Comparison of ENCODE assay signal across 9 mouse cellular contexts in the genomic region with DNA sequence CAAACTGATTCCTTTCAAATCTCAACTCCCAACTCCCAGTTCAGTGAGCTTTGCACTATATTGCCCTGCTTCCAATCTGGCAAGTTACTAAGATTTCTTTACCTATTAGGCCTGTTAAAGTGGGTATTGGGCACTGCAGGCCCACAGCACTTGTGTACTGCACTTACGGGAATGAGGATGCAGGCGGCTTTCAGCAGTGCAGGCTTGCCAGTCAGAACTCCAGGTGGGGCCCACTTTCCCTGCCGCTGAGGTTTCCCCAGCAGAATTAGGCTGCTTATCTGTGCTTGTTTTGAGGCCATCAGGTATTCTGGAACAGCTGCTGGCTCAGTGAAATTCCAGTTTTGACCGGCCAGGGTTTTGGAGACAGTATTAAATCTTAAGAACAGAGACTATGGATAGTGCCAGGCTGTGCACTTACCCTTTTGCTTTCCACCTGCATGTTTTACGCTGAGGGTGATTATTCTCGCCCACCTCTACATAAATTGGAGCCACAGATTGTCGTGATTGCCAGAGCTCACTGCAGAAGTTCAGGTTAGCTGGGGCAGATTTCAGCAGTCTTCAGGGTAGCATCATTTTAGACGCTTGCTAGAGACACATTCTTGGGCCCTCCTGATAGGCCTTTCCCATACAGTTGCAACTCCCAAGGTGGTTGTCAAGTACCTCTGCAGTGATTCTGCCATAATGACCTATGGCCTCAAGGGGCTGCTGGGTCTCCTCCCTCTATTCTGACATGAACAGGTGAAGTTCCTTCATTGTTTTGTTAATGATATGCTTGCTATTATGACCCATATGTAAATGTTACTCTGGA. TPM values are rescaled to one million over a fixed set of nuclear protein-coding genes. Genes with fewer than 3 reads are reported as not detected.
DNase-seq lines count a peak whose midpoint lies in the region; ATAC-seq and TF ChIP-seq lines count a peak whose summit lies in the region.
"Had no signal": no experiment of that assay in that cellular context is flagged by ENCODE, and none has a peak within 500 bp of the region (broad histone marks: within the 10 kb centered on the region; RNA-seq: fewer than 3 reads in every experiment).

No protein-coding gene starts in this region.

- peak overlapping the region; percentile 73 for H3K9ac ChIP-seq in heart, embryonic 13.5 days
- peak overlapping the region; percentile 100; the same call in 1 of the 2 replicates for H3K9ac ChIP-seq in midbrain, embryonic 12.5 days (replicated peaks)
- H3K9ac ChIP-seq: liver, embryonic 13.5 days had no signal

- WGBS in heart, embryonic 13.5 days, result 58% methylated on average over 8 of the region's 8 CpGs
- 71% methylated on average over 8 of the region's 8 CpGs for WGBS in midbrain, embryonic 12.5 days

- TF ChIP-seq CTCF in E14TG2a.4 (conservative IDR thresholded peaks at IDR 0.05; ENCODE audit: low read length), result no peak
- no peak for TF ChIP-seq CTCF in embryonic fibroblast, embryonic 13.5 days (IDR thresholded peaks at IDR 0.05; ENCODE audit: borderline replicate concordance, insufficient read depth, low read length)

- H3K36me3 ChIP-seq in heart, embryonic 13.5 days, result peaks cover 98% of the 10 kb centered on the region
- H3K36me3 ChIP-seq in E14TG2a.4 (ENCODE audit: insufficient read depth, low read length), result peaks cover 74% of the 10 kb centered on the region
- peaks cover 83% of the 10 kb centered on the region for H3K36me3 ChIP-seq in midbrain, embryonic 12.5 days

- no peaks in the 10 kb centered on the region for H3K9me3 ChIP-seq in heart, embryonic 13.5 days
- H3K9me3 ChIP-seq in E14TG2a.4 (ENCODE audit: low read length), result no peaks in the 10 kb centered on the region
- H3K9me3 ChIP-seq in midbrain, embryonic 12.5 days, result no peaks in the 10 kb centered on the region
- H3K9me3 ChIP-seq: liver, embryonic 13.5 days had no signal

- no peak for ATAC-seq in heart, embryonic 13.5 days (ENCODE audit: extremely low read depth, insufficient number of reproducible peaks, low FRiP score, low TSS enrichment)
- ATAC-seq in midbrain, embryonic 12.5 days (ENCODE audit: low FRiP score, low read depth), result no peak
- no peak for ATAC-seq in megakaryocyte, adult 5-6 weeks (ENCODE audit: poor library complexity, severe bottlenecking)

- peak overlapping the region; percentile 46; the same call in 1 of the 2 replicates for H3K27ac ChIP-seq in heart, embryonic 13.5 days (replicated peaks)
- peak overlapping the region; percentile 33 for H3K27ac ChIP-seq in embryonic fibroblast, embryonic 13.5 days (ENCODE audit: insufficient read depth, low read length)
- peak overlapping the region; percentile 79 for H3K27ac ChIP-seq in midbrain, embryonic 12.5 days (replicated peaks)
- H3K27ac ChIP-seq: liver, embryonic 13.5 days had no signal

- intact Hi-C loops in gastrocnemius, postnatal 14 days (cut with DNase I; ENCODE audit: low total_unique reads), result loop anchor here (10.0 kb wide), 1 partner anchor 190 kb away; no protein-coding TSS in a partner anchor

- peaks cover 60% of the 10 kb centered on the region for H3K4me1 ChIP-seq in heart, embryonic 13.5 days
- peaks cover 58% of the 10 kb centered on the region for H3K4me1 ChIP-seq in E14TG2a.4 (replicated peaks; ENCODE audit: low read depth, low read length)
- H3K4me1 ChIP-seq in embryonic fibroblast, embryonic 13.5 days (ENCODE audit: control insufficient read depth, insufficient read depth, low read length), result peaks cover 28% of the 10 kb centered on the region
- peaks cover 52% of the 10 kb centered on the region for H3K4me1 ChIP-seq in midbrain, embryonic 12.5 days

- no peak for TF ChIP-seq POLR2A in embryonic fibroblast, embryonic 13.5 days (IDR thresholded peaks at IDR 0.05; ENCODE audit: low read depth, low read length)

- no peak overlapping the region for H3K4me3 ChIP-seq in heart, embryonic 13.5 days
- H3K4me3 ChIP-seq in E14TG2a.4 (replicated peaks; ENCODE audit: low read length), result 0 out of 2 replicates have a peak overlapping the region, but pooled peaks have one; percentile 2
- H3K4me3 ChIP-seq in embryonic fibroblast, embryonic 13.5 days (ENCODE audit: insufficient read depth, low read length), result no peak overlapping the region
- H3K4me3 ChIP-seq in midbrain, embryonic 12.5 days, result no peak overlapping the region
- H3K4me3 ChIP-seq: liver, embryonic 13.5 days had no signal

- H3K27me3 ChIP-seq in heart, embryonic 13.5 days (replicated peaks), result no peaks in the 10 kb centered on the region
- H3K27me3 ChIP-seq in E14TG2a.4 (ENCODE audit: insufficient read depth, low read length), result peaks cover 46% of the 10 kb centered on the region
- no peaks in the 10 kb centered on the region for H3K27me3 ChIP-seq in midbrain, embryonic 12.5 days

- no peak for DNase-seq in heart, adult 8-10 months (ENCODE audit: low spot score)
- no peak for DNase-seq in gastrocnemius, postnatal 14 days
- DNase-seq in adrenal gland, postnatal 10 days, result no peak
- DNase-seq: liver, embryonic 13.5 days had no signal

- H3K4me2 ChIP-seq in heart, embryonic 13.5 days, result no peak overlapping the region
- H3K4me2 ChIP-seq in midbrain, embryonic 12.5 days (replicated peaks), result peak overlapping the region; percentile 80; the same call in 1 of the 2 replicates

RNA-seq across cellular contexts. Expression of a gene that starts 7.4 kb away (rescaled TPM):
- polyA plus RNA-seq in heart, embryonic 13.5 days (2015; fragmentation: Nextera tagmentation; extraction: Ambion mirVana), result 3.5 and 3.7 TPM in 2 replicates
- total RNA-seq in heart, adult 8-10 months (2022), result 10 to 100 TPM; 11.5 to 12.0 (median 11.8) TPM
- 30.8 and 46.0 TPM in 2 replicates for polyA plus RNA-seq in embryonic fibroblast, embryonic 13.5 days (2011; ENCODE audit: insufficient read length, low read depth, missing spikeins)
- polyA plus RNA-seq in midbrain, embryonic 12.5 days (2016; fragmentation: Nextera tagmentation; extraction: Ambion mirVana), result 15.4 and 17.4 TPM in 2 replicates
- 10 to 100 TPM; 10.7 to 11.4 TPM for total RNA-seq in gastrocnemius, postnatal 14 days (2021)
- total RNA-seq in adrenal gland, postnatal 10 days (2021), result 10 to 100 TPM; 29.6 to 37.6 TPM
- total RNA-seq in megakaryocyte, adult 5-6 weeks (2015), result 0.41 and 0.98 TPM in 2 replicates
- total RNA-seq in megakaryocyte, adult 5-6 weeks (2017), result 0.51 and 0.61 TPM in 2 replicates

RNA-seq across cellular contexts. Expression of a gene that starts 42.0 kb away (rescaled TPM):
- polyA plus RNA-seq in heart, embryonic 13.5 days (2015; fragmentation: Nextera tagmentation; extraction: Ambion mirVana), result 18.8 and 22.3 TPM in 2 replicates
- 10 to 100 TPM; 13.3 to 15.1 (median 13.8) TPM for total RNA-seq in heart, adult 8-10 months (2022)
- polyA plus RNA-seq in embryonic fibroblast, embryonic 13.5 days (2011; ENCODE audit: insufficient read length, low read depth, missing spikeins), result 24.6 and 34.9 TPM in 2 replicates
- 44.0 and 48.3 TPM in 2 replicates for polyA plus RNA-seq in midbrain, embryonic 12.5 days (2016; fragmentation: Nextera tagmentation; extraction: Ambion mirVana)
- 1 to 10 TPM; 9.4 to 9.5 TPM for total RNA-seq in gastrocnemius, postnatal 14 days (2021)
- 10 to 100 TPM; 23.2 to 23.8 TPM for total RNA-seq in adrenal gland, postnatal 10 days (2021)
- total RNA-seq in megakaryocyte, adult 5-6 weeks (2015), result 6.8 and 9.4 TPM in 2 replicates
- 5.8 and 9.0 TPM in 2 replicates for total RNA-seq in megakaryocyte, adult 5-6 weeks (2017)

RNA-seq across cellular contexts. Expression of a gene that starts 58.3 kb away (rescaled TPM):
- 129 and 138 TPM in 2 replicates for polyA plus RNA-seq in heart, embryonic 13.5 days (2015; fragmentation: Nextera tagmentation; extraction: Ambion mirVana)
- total RNA-seq in heart, adult 8-10 months (2022), result 10 to 100 TPM; 68.0 to 76.0 (median 73.0) TPM
- polyA plus RNA-seq in embryonic fibroblast, embryonic 13.5 days (2011; ENCODE audit: insufficient read length, low read depth, missing spikeins), result 199 and 206 TPM in 2 replicates
- 481 and 529 TPM in 2 replicates for polyA plus RNA-seq in midbrain, embryonic 12.5 days (2016; fragmentation: Nextera tagmentation; extraction: Ambion mirVana)
- 10 to 100 TPM; 37.1 to 40.6 TPM for total RNA-seq in gastrocnemius, postnatal 14 days (2021)
- 100 to 1,000 TPM; 128 to 139 TPM for total RNA-seq in adrenal gland, postnatal 10 days (2021)
- 209 and 213 TPM in 2 replicates for total RNA-seq in megakaryocyte, adult 5-6 weeks (2015)
- total RNA-seq in megakaryocyte, adult 5-6 weeks (2017), result 75.3 and 90.5 TPM in 2 replicates

Comparison
In these comparisons a context has a peak if more than half of its experiments do, and no peak if none do; other contexts are left out.
1. RNA of a gene that starts 7.4 kb away (total RNA-seq): 29.6 to 37.6 TPM in adrenal gland, postnatal 10 days, 11.5 to 12.0 TPM in heart, adult 8-10 months and 10.7 to 11.4 TPM in gastrocnemius, postnatal 14 days; 0.41 to 0.98 TPM in megakaryocyte, adult 5-6 weeks; every median in the first group is over 4 times any median in the second.
2. Peak in every context shown above with its lines, with median percentiles within 50 percentile points of each other: H3K27ac ChIP-seq.